Mouse (Mus musculus) MEL (cell line): ENCODE results near the gene Tnfaip8l2. TPM values are rescaled to one million over a fixed set of nuclear protein-coding genes. Genes with fewer than 3 reads are reported as not detected.
"Not testable (repeated sequence)": the region's sequence is repeated elsewhere in the genome, so short reads cannot be mapped to it uniquely, and the experiment has no call there.

ENCODE experiments used
- DNase-seq: peaks from one replicate; pipeline ENCODE4 v3.0.0; 2011; ENCODE audit warnings: low read depth, low spot score
- H3K27ac ChIP-seq: 2 replicates; pipeline ENCODE4 v1.5.1; 2012; ENCODE audit warnings: low read depth, mild to moderate bottlenecking, control low read depth, low read length, moderate library complexity; ENCODE audit not compliant: control insufficient read depth
- H3K27me3 ChIP-seq, 2 experiments: fragments of 150-350 bp in 1 of 2; sonication (generic) in 1 of 2; 2 replicates each; pipeline ENCODE4 v1.6.1; 2012; ENCODE audit warnings: low read length in 2 of 2, mild to moderate bottlenecking in 2 of 2, improper control_type of control experiment in 1 of 2, moderate library complexity in 1 of 2; ENCODE audit not compliant: insufficient read depth in 2 of 2, control insufficient read depth in 1 of 2
- H3K36me3 ChIP-seq, 2 experiments: 2 replicates each; pipeline ENCODE4 v1.6.1; 2012 to 2014; ENCODE audit warnings: low read length in 2 of 2, improper control_type of control experiment in 1 of 2, inconsistent platforms in 1 of 2, mild to moderate bottlenecking in 1 of 2; ENCODE audit not compliant: insufficient read depth in 2 of 2, control insufficient read depth in 1 of 2
- H3K4me1 ChIP-seq, 2 experiments: fragments of 150-350 bp in 1 of 2; sonication (generic) in 1 of 2; 2 replicates each; pipeline ENCODE4 v1.6.1; 2012; ENCODE audit warnings: low read length in 2 of 2, improper control_type of control experiment in 1 of 2, mild to moderate bottlenecking in 1 of 2; ENCODE audit not compliant: insufficient read depth in 2 of 2, control insufficient read depth in 1 of 2
- H3K4me3 ChIP-seq, 2 experiments: fragments of 150-350 bp in 1 of 2; sonication (generic) in 1 of 2; 2 replicates each; pipeline ENCODE4 v1.5.1; 2012; ENCODE audit warnings: low read depth in 2 of 2, low read length in 2 of 2, mild to moderate bottlenecking in 2 of 2, moderate library complexity in 2 of 2, control low read depth in 1 of 2, improper control_type of control experiment in 1 of 2; ENCODE audit not compliant: control insufficient read depth in 1 of 2, insufficient read depth in 1 of 2
- H3K79me2 ChIP-seq: 2 replicates; pipeline ENCODE4 v1.6.1; 2012; ENCODE audit warnings: mild to moderate bottlenecking, low read length, moderate library complexity; ENCODE audit not compliant: control insufficient read depth, poor library complexity, insufficient read depth
- H3K9ac ChIP-seq: 2 replicates; pipeline ENCODE4 v1.6.1; 2012; ENCODE audit warnings: low read depth, mild to moderate bottlenecking, control low read depth, low read length, moderate library complexity; ENCODE audit not compliant: control insufficient read depth, poor library complexity, severe bottlenecking
- H3K9me3 ChIP-seq: fragments of 150-350 bp; sonication (generic); replicated peaks from 2 replicates; pipeline ENCODE4 v1.6.1; 2012; ENCODE audit warnings: mild to moderate bottlenecking, low read length, improper control_type of control experiment, moderate library complexity; ENCODE audit not compliant: insufficient read depth
- CTCF ChIP-seq, 3 experiments: IDR thresholded peaks in 2 of 3; conservative IDR thresholded peaks in 1 of 3; 2 replicates each; pipeline ENCODE4 v1.5.1; 2011 to 2012; ENCODE audit warnings: low read length in 3 of 3, low read depth in 2 of 3, mild to moderate bottlenecking in 2 of 3, improper control_type of control experiment in 1 of 3, inconsistent platforms in 1 of 3, mixed read lengths in 1 of 3, moderate library complexity in 1 of 3; ENCODE audit not compliant: control insufficient read depth in 1 of 3, insufficient read depth in 1 of 3, poor library complexity in 1 of 3, severe bottlenecking in 1 of 3
- GATA1 ChIP-seq: IDR thresholded peaks from 2 replicates; pipeline ENCODE4 v1.6.1; 2011; ENCODE audit warnings: low read depth, low read length, improper control_type of control experiment
- MEF2A ChIP-seq: IDR thresholded peaks from 2 replicates; pipeline ENCODE4 v1.6.1; 2014; ENCODE audit warnings: low read depth, mild to moderate bottlenecking, inconsistent platforms, low read length, improper control_type of control experiment; ENCODE audit not compliant: poor library complexity, insufficient replicate concordance, severe bottlenecking; ENCODE audit errors: extremely low read depth
- POLR2A ChIP-seq, 2 experiments: IDR thresholded peaks; 2 replicates each; pipeline ENCODE4 v1.6.1; 2011 to 2012; ENCODE audit warnings: low read length in 2 of 2, mild to moderate bottlenecking in 2 of 2, control low read depth in 1 of 2, improper control_type of control experiment in 1 of 2, low read depth in 1 of 2, moderate library complexity in 1 of 2; ENCODE audit not compliant: control insufficient read depth in 1 of 2, insufficient read depth in 1 of 2, poor library complexity in 1 of 2
- UBTF ChIP-seq: IDR thresholded peaks from 2 replicates; pipeline ENCODE4 v1.6.1; 2012; ENCODE audit warnings: low read depth, mild to moderate bottlenecking, inconsistent platforms, low read length, improper control_type of control experiment, moderate library complexity, borderline replicate concordance; ENCODE audit not compliant: insufficient read depth
- USF2 ChIP-seq, 2 experiments: IDR thresholded peaks; 2 replicates each; pipeline ENCODE4 v1.6.1; 2011 to 2012; ENCODE audit warnings: improper control_type of control experiment in 2 of 2, low read length in 2 of 2, borderline replicate concordance in 1 of 2, inconsistent platforms in 1 of 2, low read depth in 1 of 2, mild to moderate bottlenecking in 1 of 2; ENCODE audit not compliant: insufficient read depth in 1 of 2
- polyA plus RNA-seq, 2 experiments: library from polyadenylated mRNA; stranded (reverse) in 1 of 2; unstranded in 1 of 2; fragments of >175 nt in 1 of 2; fragments of >200 nt in 1 of 2; gene quantifications; 2 replicates each; pipeline versions ENCODE4 v1.2.1 to v1.2.4; 2012; ENCODE audit warnings: low replicate concordance in 2 of 2, low read depth in 1 of 2; ENCODE audit not compliant: insufficient read length in 2 of 2, insufficient read depth in 1 of 2, missing spikeins in 1 of 2
- total RNA-seq: library from RNA; depleted of rRNA; stranded (reverse); fragments of 300-350 nt; gene quantifications from 2 replicates; pipeline ENCODE4 v1.2.3, GENCODE M21; 2012

The Tnfaip8l2 gene
- total and polyA plus RNA-seq, 3 experiments = 3.1 to 5.8 TPM; not detected in 1

GRCm38 (mm10) chr3:95110911-95111726 lies 31.0 kb downstream of the Tnfaip8l2 start, which contains the start of gene Vps72:
Gene Vps72, plus strand, starts transcription at chr3:95111022.
- peak within 1 kb of the TSS; percentile 80 to 83 for H3K4me3 ChIP-seq
- H3K4me1 ChIP-seq = peaks cover 6 to 15% of the 10 kb centered on the region in 2 experiments
- TF ChIP-seq MEF2A (no peak), GATA1 (peak; percentile 24; the same call in 1 of the 2 replicates), CTCF (IDR thresholded peaks at IDR 0.05 in 2 of 3, conservative IDR thresholded peaks at IDR 0.05 in 1 of 3; ENCODE audit: control insufficient read depth in 1 of 3, insufficient read depth in 1 of 3, low read depth in 2 of 3, low read length in 3 of 3, poor library complexity in 1 of 3, severe bottlenecking in 1 of 3) (peak in 1 of 3 experiments; percentile 12; a peak in 1 of 6 replicates), POLR2A (IDR thresholded peaks at IDR 0.05; ENCODE audit: control insufficient read depth in 1 of 2, insufficient read depth in 1 of 2, low read depth in 1 of 2, low read length in 2 of 2, poor library complexity in 1 of 2) (peak in 1 of 2 experiments; percentile 92; a peak in 2 of 4 replicates)
- no peaks in the 10 kb centered on the region for H3K9me3 ChIP-seq
- no peaks in the 10 kb centered on the region for H3K27me3 ChIP-seq
- H3K9ac ChIP-seq = peak within 1 kb of the TSS; percentile 87
- H3K36me3 ChIP-seq = peaks cover 7 to 15% of the 10 kb centered on the region in 2 experiments
- peaks cover 22% of the 10 kb centered on the region for H3K79me2 ChIP-seq
- H3K27ac ChIP-seq = peak within 1 kb of the TSS; percentile 88
- peak; percentile 100 for DNase-seq

DNA sequence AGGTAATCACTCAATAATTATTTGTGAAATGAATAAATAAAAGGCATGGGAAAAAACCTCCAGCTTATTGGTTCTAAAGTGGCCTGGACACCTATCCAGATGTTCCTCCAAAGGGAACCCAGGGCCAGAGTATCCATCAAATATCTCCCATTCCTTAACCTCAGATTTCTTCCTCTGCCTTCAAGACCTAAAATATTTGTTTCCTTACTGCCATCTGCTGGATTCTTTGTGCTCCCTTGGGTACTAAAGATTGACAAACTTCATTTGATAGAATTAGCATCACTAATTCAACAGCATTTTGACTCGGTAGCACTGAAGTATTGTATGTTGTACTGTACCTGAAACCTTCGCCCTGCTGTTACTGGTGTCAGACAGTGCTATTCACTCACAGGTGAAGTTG lies 34.3 kb downstream of the Tnfaip8l2 start:
- Histone ChIP-seq H3K9ac (no peak overlapping the region), H3K4me1 (peaks cover 13 to 28% of the 10 kb centered on the region in 2 experiments), H3K9me3 (no peaks in the 10 kb centered on the region), H3K27ac (no peak overlapping the region), H3K4me3 (no peak overlapping the region), H3K27me3 (no peaks in the 10 kb centered on the region), H3K79me2 (peaks cover 45% of the 10 kb centered on the region), H3K36me3 (peaks cover 3 to 31% of the 10 kb centered on the region in 2 experiments; a peak in 3 of 4 replicates)
- peak; percentile 81 for DNase-seq
- TF ChIP-seq USF2 (IDR thresholded peaks at IDR 0.05; ENCODE audit: borderline replicate concordance in 1 of 2, insufficient read depth in 1 of 2, low read depth in 1 of 2, low read length in 2 of 2) (no peak), CTCF (IDR thresholded peaks at IDR 0.05 in 2 of 3, conservative IDR thresholded peaks at IDR 0.05 in 1 of 3; ENCODE audit: control insufficient read depth in 1 of 3, insufficient read depth in 1 of 3, low read depth in 2 of 3, low read length in 3 of 3, poor library complexity in 1 of 3, severe bottlenecking in 1 of 3) (peak in 1 of 3 experiments; percentile 55; a peak in 2 of 6 replicates), UBTF (no peak), GATA1 (peak; percentile 18; the same call in 1 of the 2 replicates)
- TF ChIP-seq, all 39 proteins: peak for 2

DNA sequence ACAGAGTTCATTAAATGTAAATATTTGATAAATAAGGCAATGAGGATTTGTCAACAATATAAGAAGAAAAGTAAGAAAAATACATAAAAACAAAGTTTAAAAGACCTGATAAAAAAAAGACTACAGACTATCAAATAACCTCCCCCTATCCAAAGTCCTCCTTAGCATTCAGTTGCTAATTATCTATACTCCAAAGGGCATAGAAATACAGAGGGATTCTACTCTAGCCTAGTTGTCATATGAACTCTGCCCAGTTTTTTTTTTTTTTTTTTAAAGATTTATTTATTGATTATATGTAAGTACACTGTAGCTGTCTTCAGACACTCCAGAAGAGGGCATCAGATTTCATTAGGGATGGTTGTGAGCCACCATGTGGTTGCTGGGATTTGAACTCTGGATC lies 34.9 kb downstream of the Tnfaip8l2 start:
- H3K27me3 ChIP-seq, DNase-seq, H3K9me3 ChIP-seq: not testable (repeated sequence)
- peaks cover 13 to 25% of the 10 kb centered on the region in 2 experiments for H3K4me1 ChIP-seq
- H3K4me3 ChIP-seq = peak overlapping the region; percentile 49 to 71
- peaks cover 6 to 31% of the 10 kb centered on the region in 2 experiments; a peak in 3 of 4 replicates for H3K36me3 ChIP-seq
- peak overlapping the region; percentile 80 for H3K9ac ChIP-seq
- H3K27ac ChIP-seq = peak overlapping the region; percentile 70; the same call in 1 of the 2 replicates
- H3K79me2 ChIP-seq = peaks cover 43% of the 10 kb centered on the region
